Mouse (Mus musculus) kidney, postnatal 25 days (tissue): ENCODE results near the gene Abt1.

ENCODE experiments used
- DNase-seq, 2 experiments: peaks; one replicate each; pipeline ENCODE4 v3.0.0; 2021; ENCODE audit warnings: mixed read lengths in 2 of 2

Abt1 gene

DNA sequence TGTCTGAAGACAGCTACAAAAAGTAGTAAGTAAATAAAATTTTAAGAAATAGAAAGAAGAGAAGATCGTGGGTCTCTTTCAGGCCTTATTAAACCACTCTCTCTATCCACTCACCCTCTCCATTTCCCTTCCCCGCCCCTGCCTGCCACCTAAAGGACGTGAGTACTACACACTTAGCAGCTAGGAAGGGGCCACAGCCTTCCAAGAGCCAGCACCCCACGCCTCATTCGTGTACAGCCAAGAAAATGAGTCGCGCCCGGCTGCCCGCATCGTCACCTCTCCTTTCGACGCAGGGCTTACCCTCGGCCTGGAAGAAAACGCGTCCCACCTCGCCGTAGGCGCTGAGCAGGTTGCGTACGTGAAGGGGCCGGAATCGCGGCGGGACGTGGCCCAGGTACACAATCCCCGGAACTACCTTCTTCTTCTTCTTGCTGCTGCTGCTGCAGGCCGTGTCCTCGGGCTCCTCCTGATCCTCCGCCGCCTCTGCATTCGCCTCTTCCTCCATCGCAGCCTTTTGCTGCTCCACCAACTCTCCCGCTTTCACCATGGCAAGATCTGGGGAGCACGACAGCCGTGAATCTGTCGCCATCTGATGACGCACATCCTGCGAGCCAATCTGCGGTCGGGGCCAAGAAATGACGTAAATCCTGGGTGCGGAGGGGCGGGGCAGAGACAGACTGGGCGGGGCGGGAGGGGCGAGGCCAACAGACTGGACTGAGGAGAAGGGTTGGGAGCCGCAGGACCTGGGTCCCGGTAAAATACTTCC is at the start of gene Abt1:
Abt1 (minus strand) TSS at position 581 of the 766 bp plus-strand sequence.
- peak; percentile 96 to 97 for DNase-seq

DNA sequence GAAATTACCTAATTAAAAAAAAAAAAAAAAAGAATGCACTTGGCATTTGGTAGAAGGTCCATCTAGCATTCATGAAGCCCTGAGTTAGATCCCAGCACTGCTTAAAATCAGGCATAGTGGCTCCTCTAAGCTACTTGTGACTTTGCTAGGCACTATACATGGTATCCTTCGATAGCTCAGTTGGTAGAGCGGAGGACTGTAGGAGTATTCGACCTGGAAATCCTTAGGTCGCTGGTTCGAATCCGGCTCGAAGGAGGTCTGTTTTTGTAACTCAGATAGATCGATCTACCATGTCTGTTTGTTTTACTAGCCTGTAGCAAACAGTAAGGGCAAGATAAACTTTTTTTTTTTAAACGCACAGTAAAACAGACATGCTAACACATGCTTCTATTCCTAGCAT is 43.2 kb upstream of the Abt1 start:
- DNase-seq: peak; percentile 47 to 73

DNA sequence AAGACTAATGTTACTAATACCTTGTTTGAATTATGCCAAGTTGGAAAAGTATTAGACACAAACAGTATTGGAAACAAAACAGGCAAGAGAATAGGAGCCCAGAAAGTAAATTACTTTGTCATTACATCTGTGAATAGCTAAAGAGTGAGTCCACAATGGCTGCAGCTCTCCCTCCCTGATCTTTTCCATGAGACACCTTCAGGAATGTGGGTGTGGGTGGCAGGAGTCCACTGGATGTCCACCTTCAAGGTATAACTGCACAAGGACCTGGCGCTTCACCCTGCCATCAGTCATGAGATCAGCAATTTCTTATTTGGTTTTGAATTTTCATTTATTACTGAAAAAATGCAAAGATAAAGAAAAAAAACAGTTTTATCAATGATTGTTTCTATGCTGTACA is 42.6 kb upstream of the Abt1 start:
- DNase-seq: no peak

DNA sequence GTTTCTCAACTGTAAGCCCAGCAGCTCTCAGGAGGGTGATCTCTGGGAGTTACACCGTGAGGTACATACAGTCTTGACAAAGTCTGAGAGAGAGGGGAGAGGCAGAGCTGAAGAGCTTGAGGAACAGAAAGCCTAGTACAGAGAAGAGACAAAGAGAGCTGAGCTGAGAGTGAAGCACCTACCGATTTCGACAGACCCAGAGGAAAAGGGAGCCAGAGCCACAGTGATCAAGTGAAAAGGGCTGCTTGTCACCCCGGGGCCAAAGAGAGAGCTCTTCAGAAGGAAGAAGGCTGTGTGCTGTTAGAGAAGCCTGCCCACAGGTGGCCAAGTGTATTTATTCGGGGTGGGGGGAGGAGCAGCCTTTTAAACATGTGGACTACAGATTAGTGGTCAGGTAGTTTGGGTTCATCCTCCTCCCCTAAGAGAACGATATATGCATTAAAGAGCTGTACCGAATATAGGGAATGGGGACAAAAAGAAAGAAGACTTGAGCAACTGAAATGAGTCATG is 42.0 kb upstream of the Abt1 start, which contains the start of gene Btn1a1:
Btn1a1 (minus strand) TSS at position 302 of the 510 bp plus-strand sequence.
- no peak for DNase-seq

DNA sequence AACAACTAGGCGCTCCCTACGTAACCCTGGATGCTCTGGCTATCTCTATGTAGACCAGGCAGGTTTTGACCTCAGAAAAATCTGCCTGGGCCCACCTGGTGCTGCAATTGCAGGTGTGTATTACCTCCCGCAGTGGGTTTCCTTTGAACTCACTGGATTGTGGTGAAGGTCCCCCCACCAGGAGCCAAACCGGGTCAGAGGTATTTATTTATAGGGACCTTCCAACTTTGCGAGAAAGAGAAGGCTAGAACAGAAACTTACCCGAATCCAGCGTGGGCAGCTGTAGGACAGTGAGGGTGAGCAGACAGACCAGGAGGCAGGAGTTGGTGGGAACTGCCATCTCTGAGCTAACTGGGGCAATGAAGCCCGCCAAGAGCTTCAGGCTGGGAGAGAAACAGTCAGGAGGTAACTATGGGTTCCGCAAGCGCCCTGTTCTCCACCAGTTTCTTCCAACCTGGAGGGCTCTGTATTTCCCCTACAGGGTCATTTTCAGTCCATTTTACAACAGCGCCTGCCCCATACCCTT is 41.2 kb upstream of the Abt1 start:
- DNase-seq: no peak

DNA sequence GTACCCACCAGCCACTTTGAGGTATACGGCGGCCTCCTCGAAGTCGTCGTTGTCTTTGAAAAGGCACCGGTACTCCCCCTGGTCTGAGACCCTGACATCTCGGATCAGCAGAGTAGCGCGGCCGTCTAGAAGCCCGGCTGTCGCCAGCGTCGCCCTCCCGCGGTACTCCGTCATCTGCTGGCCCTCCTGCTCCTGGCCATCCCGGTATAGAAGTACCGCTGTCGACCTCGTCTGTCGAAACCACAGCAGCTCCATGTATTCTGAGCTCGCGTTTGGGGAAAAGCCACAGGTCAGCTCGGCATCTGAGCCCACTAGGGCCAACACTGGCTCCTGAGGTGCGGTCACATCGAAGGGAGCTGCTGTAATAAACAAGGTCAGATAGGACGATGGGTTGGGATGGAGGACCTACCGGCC is 40.6 kb upstream of the Abt1 start:
- no peak for DNase-seq

DNA sequence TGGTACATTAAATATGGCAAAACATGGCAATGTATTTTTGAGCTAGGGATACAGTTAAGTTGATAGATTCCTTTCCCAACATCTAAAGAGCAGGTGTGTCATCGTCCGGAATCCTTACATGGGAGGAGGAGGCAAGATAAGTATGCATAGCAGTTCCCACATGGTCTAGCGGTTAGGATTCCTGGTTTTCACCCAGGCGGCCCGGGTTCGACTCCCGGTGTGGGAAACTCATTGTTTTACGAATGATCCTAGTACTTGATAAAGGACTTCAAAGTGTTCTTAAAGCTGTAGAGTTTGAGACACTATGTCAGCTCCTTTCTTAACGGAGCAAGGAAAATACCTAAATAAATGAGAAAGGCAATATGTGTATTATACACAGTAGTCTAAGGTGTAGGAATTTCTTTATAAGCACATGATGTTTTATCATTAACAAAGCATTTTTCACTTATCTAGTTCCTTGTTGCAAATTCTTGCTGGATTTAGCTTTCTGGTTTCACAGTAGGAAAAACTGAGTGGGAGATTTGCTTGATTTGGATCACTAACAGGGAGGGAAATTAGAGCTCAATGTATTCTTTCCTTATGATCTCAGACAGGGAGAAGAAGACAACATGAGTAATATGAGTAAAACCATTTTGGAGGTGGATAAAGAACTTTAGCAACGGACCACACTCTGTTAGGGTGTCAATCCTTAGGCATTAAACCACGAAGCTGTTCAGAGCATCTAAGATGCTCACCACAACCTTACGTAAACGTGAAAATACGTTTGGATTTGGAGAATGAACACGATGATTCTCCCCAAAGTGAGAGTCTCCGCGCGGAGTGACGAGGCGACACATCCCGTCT is 39.9 kb upstream of the Abt1 start:
- DNase-seq: peak; percentile 65 to 71

DNA sequence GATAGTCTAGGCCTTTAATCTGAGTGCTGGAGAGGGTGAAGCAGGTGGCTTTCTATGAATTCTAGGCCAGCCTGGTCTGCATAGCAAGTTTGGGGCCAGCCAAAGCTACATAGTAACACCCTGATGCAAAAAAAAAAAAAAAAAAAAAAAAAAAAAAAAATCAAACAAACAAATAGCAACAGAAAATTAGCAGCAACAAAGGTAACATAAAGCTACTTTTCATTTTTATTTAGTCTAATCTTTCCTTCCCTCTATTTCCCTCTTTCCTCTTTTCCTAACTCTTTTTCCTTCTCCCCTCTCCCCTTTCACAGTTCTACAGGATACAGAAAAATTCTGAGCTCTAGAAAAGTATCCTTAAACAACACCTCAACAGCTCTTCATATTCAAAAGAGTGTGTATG is 39.0 kb upstream of the Abt1 start:
- no peak for DNase-seq

DNA sequence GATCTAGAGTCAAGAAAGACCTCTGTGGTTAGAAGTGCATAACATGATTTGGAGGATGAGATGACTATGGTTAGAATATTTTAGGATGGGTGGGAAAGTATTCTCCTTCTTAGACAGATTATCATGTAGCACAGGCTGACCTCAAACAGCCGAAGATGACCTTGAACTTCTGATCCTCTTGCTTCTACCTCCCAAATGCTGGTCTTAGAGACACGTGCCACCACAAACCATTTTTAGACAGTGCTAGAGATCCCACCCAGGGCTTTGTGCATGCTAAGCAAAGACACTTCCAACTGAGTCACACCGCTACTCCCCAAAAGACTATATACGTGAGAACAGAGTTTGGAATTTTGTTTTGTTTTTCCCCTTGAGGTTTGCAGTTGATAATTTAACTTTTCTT is 38.4 kb upstream of the Abt1 start:
- DNase-seq: no peak

DNA sequence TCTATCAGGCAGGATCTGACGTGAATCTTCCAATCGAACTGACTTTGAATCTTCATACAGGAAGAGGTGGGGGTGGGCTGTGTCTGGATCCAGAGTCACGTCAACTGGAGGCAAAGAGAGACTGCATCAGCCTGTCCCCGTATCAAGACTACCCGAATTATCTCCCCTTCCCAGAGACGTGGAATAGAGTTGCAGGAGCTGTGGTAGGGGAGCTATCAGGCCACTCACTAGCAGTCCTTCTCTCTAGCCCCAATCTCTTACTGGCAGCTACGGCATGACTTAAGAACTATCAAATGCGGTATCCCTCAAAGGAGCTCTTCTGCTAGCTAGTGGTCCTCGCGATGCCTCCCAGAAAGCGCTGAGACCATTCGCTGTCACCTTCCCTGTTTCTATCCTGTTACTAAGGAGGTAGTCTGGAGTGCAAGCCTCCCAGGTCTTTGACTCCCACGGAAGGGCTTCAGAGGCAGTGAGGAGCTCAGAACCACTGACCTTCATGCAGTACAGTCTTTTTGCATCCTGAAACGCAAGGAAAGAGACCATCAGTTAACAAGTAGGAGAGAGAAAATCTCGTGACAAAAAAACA is 35.7 kb upstream of the Abt1 start:
- DNase-seq: no peak

DNA sequence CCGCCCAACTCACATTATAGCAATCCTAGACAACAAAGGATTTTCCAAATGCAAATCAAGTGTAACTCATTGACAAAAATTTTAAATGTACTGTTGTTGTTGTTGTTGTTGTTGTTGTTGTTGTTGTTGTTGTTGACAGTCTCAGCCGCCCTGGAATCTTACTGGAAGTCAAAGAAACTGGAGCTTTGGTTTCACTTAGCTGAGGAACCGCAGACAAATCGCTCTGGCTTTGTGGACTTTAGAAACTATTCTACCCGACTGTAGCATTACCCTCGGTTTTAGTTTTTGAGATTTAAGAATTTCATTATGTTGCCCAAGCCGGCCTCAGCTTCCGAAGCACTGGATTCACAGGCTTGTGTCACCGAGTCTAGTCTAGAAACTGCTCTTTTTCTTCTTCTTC is 30.3 kb upstream of the Abt1 start:
- peak in 1 of 2 experiments; percentile 15 for DNase-seq

DNA sequence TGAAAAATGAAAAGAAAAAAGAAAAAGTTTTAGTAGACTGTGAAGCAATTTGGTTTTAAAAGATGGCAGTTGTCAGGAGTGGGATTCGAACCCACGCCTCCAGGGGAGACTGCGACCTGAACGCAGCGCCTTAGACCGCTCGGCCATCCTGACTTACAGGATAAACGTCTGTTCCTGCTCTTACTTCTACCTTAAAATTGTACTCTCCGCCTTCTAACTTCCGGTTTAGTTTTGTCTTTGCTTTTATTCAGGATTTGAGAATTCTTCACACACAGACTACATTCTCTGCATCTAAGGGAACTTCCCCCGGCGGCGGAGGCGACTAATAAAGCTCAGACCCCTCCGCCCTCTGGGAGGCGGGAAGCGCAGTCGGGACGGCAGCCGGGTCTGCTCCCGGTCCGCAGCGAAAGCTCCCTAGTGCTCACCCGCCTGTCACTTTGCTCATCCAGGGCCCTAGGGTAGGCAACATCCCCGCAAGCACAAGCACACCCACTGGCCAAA is 29.7 kb upstream of the Abt1 start:
- DNase-seq: peak; percentile 80 to 86

DNA sequence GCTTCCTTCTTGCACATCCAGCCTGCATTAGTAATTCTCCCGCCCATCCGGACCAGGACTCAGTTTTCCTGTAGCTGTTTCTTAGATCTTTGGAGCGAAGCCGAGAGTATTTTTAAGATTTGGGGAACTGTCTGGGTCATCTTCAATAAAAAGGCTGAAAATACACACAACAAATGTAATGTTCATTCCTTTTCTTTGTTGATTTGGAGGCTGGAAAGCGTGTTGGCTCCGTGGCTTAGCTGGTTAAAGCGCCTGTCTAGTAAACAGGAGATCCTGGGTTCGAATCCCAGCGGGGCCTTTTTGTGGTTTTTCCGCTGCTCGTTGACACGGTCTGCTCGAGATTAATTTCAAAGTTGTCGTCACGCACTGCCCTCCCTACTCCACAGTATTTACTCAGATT is 26.7 kb upstream of the Abt1 start:
- peak; percentile 87 to 94 for DNase-seq

DNA sequence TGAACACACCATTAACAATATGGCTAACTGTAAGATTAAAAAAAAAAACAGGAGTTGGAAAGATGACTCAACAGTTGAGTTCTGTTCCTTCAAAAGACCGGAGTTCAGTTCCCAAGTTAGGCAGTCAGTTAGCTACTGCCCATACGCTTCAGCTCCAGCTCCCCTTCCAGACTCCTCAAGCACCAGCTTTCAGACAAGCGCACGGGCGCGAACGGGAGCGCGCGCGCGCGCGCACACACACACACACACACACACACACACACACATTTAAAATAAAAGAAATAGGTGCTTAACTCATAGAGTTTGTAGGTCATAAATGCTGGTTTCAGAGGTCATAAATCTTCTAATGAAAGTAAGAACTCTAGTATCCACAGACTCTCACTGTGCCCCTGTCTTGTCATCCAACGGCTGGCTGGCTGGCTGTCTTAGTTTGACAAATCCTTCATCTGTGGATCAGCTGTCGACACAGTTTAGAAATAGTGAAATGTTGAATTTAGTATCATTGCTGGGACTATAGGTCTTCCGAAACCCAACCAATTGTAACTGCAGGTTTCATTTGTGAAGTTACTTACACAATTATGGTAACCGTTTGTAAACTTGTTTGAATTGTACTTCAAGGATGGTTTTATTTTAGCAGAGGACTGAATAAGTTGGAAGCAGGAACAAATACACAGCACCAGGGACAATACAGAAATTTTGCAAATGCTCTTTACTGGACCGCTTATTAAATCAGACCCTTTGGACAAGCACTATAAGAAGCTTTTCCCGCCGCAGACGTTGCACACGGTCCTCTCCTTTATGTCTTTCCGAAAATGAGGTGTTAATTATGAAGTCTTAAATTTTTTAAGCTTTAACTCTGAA is 25.8 kb upstream of the Abt1 start:
- DNase-seq: peak; percentile 62 to 68

DNA sequence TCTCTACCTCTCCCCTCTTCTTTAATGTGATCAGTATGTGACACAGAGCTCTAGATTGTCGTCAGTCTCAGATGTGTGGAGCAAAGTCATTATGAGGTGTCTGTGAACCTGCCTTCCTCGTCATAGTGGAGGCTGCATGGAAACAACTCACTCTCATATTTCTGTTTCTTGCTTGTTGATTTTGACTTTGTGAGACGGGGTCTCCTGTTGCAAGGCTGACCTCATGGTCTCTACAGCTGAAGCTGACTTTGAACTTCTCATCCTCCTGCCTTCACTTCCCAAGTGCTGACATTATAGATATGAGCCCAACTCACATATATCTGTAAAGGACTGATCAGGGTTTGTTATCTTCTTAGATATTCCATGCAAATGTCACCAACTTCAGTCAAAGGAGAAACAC is 25.1 kb upstream of the Abt1 start:
- DNase-seq: no peak

DNA sequence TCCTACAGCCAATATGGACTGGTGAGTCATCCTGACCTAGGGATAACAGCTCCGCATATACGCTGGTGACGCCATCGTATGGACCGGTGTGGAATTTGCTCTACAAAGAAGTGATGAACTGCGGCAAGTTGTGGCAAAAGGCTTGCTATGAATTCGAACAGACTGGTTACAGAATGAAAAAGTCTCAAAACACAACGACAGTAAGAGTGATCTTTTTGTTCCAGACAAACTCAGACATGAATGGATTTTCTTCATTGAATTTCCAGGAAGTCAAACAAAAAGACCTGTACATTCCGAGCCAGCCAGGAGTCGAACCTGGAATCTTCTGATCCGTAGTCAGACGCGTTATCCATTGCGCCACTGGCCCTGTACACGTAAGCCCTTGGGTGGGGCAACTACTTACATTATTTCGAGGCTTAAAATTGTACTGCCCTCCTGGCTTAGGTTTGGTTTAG is 22.9 kb upstream of the Abt1 start:
- peak; percentile 83 to 89 for DNase-seq

DNA sequence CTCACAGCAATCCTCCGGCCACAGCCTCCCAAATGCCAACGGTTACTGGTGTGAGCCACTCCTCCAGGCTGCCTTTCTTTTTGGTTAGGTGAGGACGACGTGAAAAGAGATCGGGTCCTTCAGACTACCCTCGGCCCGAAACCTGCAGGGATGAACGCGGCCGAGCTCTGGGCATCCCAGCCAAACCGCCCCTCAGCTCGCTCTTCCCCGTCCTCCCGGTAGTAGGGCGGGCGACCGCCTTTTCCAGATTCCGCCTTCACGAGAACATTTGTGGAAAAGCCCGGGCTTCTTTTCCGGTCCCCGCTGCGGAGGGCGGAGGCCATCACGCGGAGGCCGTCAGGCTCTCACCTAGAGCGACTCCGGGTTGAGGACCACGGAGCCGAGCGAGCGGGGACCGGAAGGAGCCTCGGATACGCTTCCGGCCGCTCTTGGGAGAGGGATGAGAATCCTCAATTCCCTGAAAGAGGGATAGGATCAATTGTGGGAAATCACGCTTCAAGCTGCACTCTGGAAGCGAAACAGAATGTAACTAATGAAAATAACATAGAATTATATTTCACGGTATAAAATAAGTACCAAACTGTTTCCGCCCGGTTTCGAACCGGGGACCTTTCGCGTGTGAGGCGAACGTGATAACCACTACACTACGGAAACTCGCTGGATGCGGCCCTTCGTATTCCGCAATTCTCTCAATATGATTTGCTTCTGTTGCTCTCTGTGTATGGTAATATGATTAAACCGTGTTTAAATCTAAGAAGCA is 22.1 kb upstream of the Abt1 start:
- DNase-seq: peak; percentile 93 to 94

DNA sequence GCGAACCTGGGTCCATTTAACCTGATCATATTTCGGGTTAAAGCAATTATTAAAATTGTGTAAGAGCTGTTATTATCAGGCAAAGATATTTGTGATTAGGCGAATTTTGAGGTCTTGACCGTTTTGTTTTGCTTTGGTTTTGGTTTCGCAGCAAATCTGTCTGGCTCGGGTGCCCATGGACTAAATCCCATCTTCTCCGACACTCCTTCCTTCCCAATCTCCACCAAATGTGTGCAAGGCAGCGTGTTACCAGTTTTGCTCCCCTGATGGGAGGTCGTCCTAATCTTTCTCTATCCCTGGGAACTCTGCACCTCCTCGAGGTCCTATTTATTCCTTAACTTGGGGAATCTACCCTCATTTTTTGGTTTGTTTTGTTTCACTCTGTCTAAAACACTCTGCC is 21.5 kb upstream of the Abt1 start:
- DNase-seq: no peak

DNA sequence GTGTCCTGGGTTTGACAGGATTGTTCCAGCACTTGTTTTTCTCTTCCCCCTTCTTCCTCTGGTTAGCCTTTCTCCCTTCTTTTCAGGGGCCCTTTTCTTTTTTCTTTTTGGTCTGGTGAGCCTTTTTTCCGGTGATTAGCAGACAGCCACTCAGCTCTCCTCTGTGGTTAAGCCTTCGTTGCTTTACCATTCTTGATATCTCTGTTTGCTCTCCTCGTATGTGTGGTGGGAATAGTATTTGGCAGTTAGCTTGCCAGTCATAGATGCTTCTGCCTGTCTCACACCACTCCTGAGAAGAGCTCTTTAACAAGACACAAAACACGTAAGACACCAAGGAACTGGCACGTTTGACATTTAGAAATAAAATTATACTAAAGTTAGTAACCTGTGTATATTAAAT is 20.8 kb upstream of the Abt1 start:
- DNase-seq: no peak

DNA sequence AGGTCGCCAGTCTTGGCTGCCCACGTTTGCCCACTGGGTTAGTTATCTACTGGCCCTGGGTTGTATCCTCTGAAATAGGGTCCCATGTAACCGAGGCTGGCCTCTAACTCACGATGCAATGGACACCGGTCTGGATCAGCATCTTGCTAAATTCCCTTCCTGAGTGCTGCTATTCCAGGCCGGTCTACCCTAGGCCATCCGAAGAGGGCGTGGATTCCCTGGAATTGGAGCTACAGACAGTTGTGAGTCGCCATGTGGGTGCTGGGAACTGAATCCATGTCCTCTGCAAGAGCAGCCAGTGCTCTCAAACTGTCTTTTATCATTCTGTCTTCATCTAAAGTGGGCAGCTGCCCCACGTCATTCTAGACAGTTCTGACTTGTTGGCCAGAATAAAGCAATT is 16.2 kb upstream of the Abt1 start:
- DNase-seq: no peak

DNA sequence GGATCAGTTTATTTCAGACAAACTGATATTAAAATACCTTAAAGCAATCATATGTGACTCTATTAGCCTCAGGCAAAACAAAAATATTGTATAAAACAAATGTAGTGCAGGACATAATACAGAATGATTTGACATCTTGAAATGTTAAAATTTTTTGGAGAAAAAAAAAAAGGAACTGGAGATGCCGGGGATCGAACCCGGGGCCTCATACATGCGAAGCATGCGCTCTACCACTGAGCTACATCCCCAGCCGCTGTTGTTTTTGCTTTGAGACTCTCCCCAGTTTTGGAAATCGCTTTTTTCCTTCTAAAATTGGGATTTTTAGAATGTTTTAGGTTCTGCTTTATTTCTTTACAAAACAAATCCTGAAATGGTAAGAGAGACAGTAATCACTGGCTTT is 14.9 kb upstream of the Abt1 start:
- DNase-seq: peak in 1 of 2 experiments; percentile 62
